ENCODE assay signal across 8 mouse cellular contexts in the genomic region with DNA sequence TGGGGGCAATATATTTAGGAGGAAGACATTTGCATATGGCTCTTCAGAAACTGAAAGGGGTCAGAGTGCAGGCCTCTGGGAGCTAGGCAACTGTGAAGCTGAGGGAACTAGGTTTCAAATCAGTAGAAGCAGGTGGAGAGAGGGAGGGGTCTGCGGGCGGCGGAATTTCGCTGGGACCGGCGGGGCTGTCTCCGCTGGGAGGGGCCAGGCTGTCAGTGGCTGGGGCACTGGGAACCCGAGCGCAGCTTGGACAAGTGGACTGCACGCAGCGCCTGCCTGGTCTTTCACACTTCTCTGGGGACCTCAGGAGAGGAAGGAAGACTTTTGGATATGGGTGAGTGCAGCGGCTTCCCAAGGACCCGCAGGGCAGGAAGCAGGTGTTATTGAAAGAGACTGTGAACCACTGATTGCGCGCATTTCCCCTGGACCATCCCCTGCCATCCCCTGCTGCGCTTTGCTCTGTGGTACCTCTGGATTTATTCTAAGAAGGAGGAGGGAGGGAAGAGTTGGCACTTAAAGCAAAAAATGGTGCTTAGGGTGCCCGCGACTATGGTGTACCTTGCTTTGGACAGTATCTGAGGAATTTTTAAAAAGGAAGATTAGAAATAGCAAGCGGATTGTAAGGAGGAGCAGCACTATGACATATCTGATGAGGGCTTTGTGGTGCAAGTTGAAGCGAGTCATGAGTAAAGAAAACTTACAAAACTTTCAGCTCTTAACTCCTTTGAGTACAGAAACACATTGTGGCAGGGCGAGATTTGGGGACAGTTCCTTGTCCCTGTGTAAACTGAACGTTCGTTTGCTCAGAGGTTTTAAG.
DNase-seq lines count a peak whose midpoint lies in the region; ATAC-seq and TF ChIP-seq lines count a peak whose summit lies in the region.

No protein-coding gene starts in this region.

- no peak overlapping the region for H3K9ac ChIP-seq in heart, adult 2 months (ENCODE audit: low read depth, low read length)
- peak overlapping the region; percentile 52 for H3K9ac ChIP-seq in intestine, embryonic 16.5 days (ENCODE audit: low read depth, low read length)
- H3K9ac ChIP-seq in limb, embryonic 12.5 days (replicated peaks), result peak overlapping the region; percentile 47

- intact Hi-C loops in heart, adult 2 months (cut with DNase I), result no loop called here

- no peak for TF ChIP-seq POLR2A in heart, adult 2 months (IDR thresholded peaks at IDR 0.05; ENCODE audit: insufficient read depth, low read depth, low read length)

- peak overlapping the region; percentile 31 for H3K4me3 ChIP-seq in heart, adult 2 months
- H3K4me3 ChIP-seq in intestine, embryonic 16.5 days (ENCODE audit: low read length), result peak overlapping the region; percentile 44
- H3K4me3 ChIP-seq in limb, embryonic 12.5 days (replicated peaks), result peak overlapping the region; percentile 40
- H3K4me3 ChIP-seq in midbrain, embryonic 10.5 days, result peak overlapping the region; percentile 64

- H3K79me2 ChIP-seq in heart, adult 2 months (replicated peaks; ENCODE audit: control insufficient read depth, insufficient read depth, low read length), result no peaks in the 10 kb centered on the region

- H3K27ac ChIP-seq in heart, adult 2 months, result no peak overlapping the region
- no peak overlapping the region for H3K27ac ChIP-seq in intestine, embryonic 16.5 days (ENCODE audit: low read length)
- H3K27ac ChIP-seq in limb, embryonic 12.5 days, result no peak overlapping the region
- H3K27ac ChIP-seq in midbrain, embryonic 10.5 days (replicated peaks), result peak overlapping the region; percentile 88

- H3K9me3 ChIP-seq in intestine, embryonic 16.5 days (ENCODE audit: control insufficient read depth, low read length), result no peaks in the 10 kb centered on the region
- H3K9me3 ChIP-seq in limb, embryonic 12.5 days, result no peaks in the 10 kb centered on the region
- H3K9me3 ChIP-seq in midbrain, embryonic 10.5 days (replicated peaks), result no peaks in the 10 kb centered on the region

- peak; percentile 75 for ATAC-seq in common myeloid progenitor, adult 5-6 weeks (replicated peaks; ENCODE audit: low read depth, poor library complexity, severe bottlenecking)
- ATAC-seq in intestine, embryonic 16.5 days, result peak; percentile 86
- peak; percentile 71 for ATAC-seq in limb, embryonic 12.5 days (ENCODE audit: insufficient number of reproducible peaks, insufficient read depth, low FRiP score, low TSS enrichment, low read depth)

- peak overlapping the region; percentile 72 for H3K4me2 ChIP-seq in intestine, embryonic 16.5 days (ENCODE audit: low read depth, low read length)
- peak overlapping the region; percentile 84 for H3K4me2 ChIP-seq in limb, embryonic 12.5 days

- no peak for TF ChIP-seq CTCF in heart, adult 2 months (IDR thresholded peaks at IDR 0.05)

- TF ChIP-seq EP300 in heart, adult 2 months (IDR thresholded peaks at IDR 0.05; ENCODE audit: insufficient read depth, low read depth, low read length), result no peak

- H3K27me3 ChIP-seq in heart, adult 2 months (ENCODE audit: control insufficient read depth, insufficient read depth, low read length), result no peaks in the 10 kb centered on the region
- H3K27me3 ChIP-seq in intestine, embryonic 16.5 days (replicated peaks; ENCODE audit: control insufficient read depth, insufficient read depth, low read length), result no peaks in the 10 kb centered on the region
- no peaks in the 10 kb centered on the region for H3K27me3 ChIP-seq in limb, embryonic 12.5 days
- no peaks in the 10 kb centered on the region for H3K27me3 ChIP-seq in midbrain, embryonic 10.5 days (ENCODE audit: low read depth, poor library complexity, severe bottlenecking)

- 1% methylated on average over 23 of the region's 23 CpGs for WGBS in heart, adult 2 months
- 1% methylated on average over 23 of the region's 23 CpGs for WGBS in intestine, embryonic 16.5 days
- WGBS in limb, embryonic 12.5 days, result under 1% methylated on average over 23 of the region's 23 CpGs
- under 1% methylated on average over 23 of the region's 23 CpGs for WGBS in midbrain, embryonic 10.5 days

- no peaks in the 10 kb centered on the region for H3K4me1 ChIP-seq in heart, adult 2 months (ENCODE audit: control insufficient read depth, insufficient read depth, low read length)
- no peaks in the 10 kb centered on the region for H3K4me1 ChIP-seq in intestine, embryonic 16.5 days (ENCODE audit: control insufficient read depth, insufficient read depth, low read length)
- peaks cover 11% of the 10 kb centered on the region; the same call in 1 of the 2 replicates for H3K4me1 ChIP-seq in limb, embryonic 12.5 days (replicated peaks)
- peaks cover 23% of the 10 kb centered on the region for H3K4me1 ChIP-seq in midbrain, embryonic 10.5 days

- H3K36me3 ChIP-seq in heart, adult 2 months (ENCODE audit: control insufficient read depth, insufficient read depth, low read length), result no peaks in the 10 kb centered on the region
- no peaks in the 10 kb centered on the region for H3K36me3 ChIP-seq in intestine, embryonic 16.5 days (ENCODE audit: control insufficient read depth, insufficient read depth, low read length)
- H3K36me3 ChIP-seq in limb, embryonic 12.5 days, result no peaks in the 10 kb centered on the region
- H3K36me3 ChIP-seq in midbrain, embryonic 10.5 days, result no peaks in the 10 kb centered on the region

- peak; percentile 10 to 19 for DNase-seq in cerebellum, adult 18-20 months
- no peak for DNase-seq in cerebellum, adult 8-10 months
- peak; percentile 23 to 51 for DNase-seq in heart, adult 2 months
- DNase-seq in midbrain, embryonic 10.5 days (ENCODE audit: low spot score), result peak; percentile 75
- DNase-seq in testis, postnatal 10 days (ENCODE audit: low spot score), result peak; percentile 42
